Mouse (Mus musculus) ovary, adult 10 weeks (tissue): ENCODE results near the gene Slc4a10. TPM values are rescaled to one million over a fixed set of nuclear protein-coding genes. Genes with fewer than 3 reads are reported as not detected.

Experiments
- polyA plus RNA-seq: library from polyadenylated mRNA; stranded (reverse); fragments of 350-450 nt; fragmentation: Illumina TruSeq; extraction: RNeasy Lipid Tissue Mini Kit (QIAGEN cat#74804); gene quantifications from one replicate; pipeline ENCODE4 v1.2.3, GENCODE M21; 2014

Slc4a10 gene
- polyA plus RNA-seq, result 0.14 TPM

DNA sequence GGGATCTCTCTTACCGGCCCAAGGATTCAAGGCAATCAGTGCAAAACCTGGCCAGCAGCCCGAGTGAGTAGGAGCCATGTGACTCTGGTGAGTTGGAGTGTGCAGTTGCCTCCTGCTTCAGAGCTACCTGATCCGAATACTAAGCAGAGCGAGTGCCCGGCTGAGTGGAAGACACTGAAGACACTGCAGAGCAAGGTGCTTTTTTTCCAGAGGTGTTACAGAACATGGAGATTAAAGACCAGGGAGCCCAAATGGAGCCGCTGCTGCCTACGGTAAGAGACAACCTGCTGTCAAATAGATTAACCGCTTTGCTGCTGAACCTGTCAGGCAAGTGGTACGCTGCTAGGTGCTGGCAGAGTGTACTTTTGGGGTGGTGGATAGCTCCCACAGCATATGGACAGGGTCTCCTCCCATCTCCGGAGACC is at the start of gene Slc4a10:
TSS of gene Slc4a10 (plus strand) at position 42 of the 425 bp plus-strand sequence.

Other genes with a start within 250 kb of the Slc4a10 start
- gene Tbr1, start 243.5 kb upstream of the Slc4a10 start, polyA plus RNA-seq, result not detected